Mouse (Mus musculus): ENCODE results near the gene A130010J15Rik.

DNA sequence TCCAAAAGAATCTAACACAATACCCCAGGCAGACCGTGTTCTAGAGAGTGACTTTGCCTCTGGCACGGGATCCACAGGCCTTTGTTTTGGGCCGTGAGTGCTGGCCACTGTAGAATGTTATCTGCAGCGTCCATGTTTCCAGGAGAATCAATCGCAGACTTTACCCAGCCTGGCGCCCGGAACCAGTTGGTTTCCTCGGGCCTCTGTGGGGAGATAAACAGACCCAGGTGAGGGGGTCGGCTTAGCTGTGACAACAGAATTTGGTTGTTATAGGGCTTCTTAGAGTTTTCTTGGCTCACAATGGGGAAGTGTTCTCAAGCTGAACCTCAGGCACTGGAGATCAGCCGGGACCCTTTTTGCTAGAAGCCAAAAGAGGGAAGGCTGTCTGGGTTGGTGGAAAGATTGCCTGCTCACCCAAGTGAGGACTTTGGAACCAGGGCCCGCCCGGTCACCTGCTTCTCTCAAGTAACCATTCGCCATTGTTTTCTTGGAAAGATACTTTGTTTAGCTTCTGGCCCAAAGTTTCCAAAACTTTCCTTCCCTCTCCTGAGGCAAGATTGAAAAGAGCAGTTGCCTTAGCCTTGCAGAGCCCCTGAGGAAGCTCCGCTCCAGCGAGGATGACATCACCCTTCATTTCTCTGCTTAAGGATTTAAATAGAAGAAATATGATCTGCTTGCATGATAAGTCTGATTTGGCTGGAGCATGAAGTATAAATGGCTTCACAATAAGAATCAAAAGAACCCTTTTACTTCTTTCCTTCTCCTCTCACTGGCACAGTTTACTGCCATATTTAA is 11.3 kb upstream of the A130010J15Rik start:
- TF ChIP-seq CTCF (IDR thresholded peaks at IDR 0.05; ENCODE audit: low read depth, low read length), result no peak
- no peak for TF ChIP-seq GATA1 (IDR thresholded peaks at IDR 0.05; ENCODE audit: borderline replicate concordance, low read length)
